Mouse (Mus musculus) urinary bladder, adult 2 months (tissue): ENCODE measurements around the gene Endog. TPM values are rescaled to one million over a fixed set of nuclear protein-coding genes. Genes with fewer than 3 reads are reported as not detected.

ENCODE experiments used
- DNase-seq: peaks from one replicate; pipeline ENCODE4 v3.0.0; 2022; ENCODE audit warnings: low spot score
- polyA plus RNA-seq: library from polyadenylated mRNA; depleted of rRNA; stranded (reverse); fragments of >200 nt; gene quantifications from 2 replicates; pipeline ENCODE4 v1.2.3, GENCODE M21; 2012; rRNA removed

Endog gene
- polyA plus RNA-seq, 1 experiment = 26.0 TPM

DNA sequence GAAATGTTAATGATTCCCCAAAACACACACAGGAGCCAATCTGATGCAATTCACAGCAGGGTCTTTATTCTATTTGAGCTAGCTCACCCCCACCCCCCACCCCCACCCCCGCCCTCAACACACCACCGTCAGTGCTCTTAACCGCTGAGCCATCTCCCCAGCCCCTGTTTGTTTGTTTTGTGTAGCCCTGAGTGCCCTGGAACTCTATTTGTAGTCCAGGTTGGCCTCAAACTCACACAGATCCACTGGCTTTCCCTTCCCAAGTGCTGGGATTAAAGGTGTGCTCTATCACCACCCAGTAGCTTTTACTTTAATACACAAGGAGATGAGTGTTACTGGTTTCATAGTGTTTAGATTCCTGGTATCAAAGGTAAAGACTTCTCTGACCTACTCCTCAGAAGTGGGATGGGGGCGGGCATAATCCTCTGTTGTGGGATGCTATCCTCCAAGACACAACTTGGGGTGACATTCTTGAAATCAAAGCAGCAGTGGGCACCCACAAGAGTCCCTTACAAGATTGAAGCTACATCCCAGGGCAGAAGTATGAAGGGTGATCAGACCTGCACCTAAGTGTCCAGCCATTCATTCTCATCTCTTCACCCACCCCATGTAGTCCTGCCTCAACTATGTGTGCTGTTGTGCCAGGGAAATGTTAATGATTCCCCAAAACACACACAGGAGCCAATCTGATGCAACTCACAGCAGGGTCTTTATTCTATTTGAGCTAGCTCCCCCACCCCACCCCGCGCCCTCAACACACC lies 40.3 kb downstream of the Endog start:
- no peak for DNase-seq

DNA sequence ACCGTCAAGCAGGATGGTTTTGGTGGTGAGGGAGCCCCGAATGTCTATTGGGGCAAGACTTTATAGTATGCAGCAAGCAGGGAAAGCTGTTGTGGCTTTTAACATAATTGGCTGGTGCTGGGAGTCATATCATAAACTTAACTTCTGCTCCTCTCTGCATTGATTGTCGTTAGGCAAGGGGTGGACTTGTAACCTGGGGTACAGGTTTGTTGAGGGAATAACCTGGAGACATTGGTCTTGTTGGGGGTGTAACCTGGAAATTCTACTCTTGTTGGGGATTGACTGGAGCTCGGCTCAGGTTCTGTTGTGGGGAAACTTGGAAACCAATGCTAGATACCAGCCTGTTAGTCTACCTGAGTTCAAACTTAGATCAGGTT lies 40.9 kb downstream of the Endog start:
- no peak for DNase-seq

DNA sequence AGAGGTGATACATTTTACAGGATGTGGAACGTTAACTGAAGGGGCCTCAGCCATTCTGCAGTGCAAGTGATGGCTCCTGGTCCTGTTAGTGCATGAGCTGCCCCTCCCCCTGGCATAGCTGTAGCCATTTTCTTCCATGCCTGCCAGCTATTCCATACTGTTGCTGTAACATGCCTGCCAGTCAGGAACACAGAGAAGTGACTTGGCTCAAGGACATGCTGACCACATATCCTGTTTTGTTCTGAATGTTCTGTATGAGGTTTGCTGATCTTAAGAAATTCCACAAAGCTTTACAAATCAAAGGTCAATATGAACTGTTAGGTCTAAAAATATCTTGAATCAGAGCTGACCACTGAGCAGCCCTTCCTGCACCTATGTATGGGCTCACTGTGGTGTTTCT lies 41.7 kb downstream of the Endog start:
- no peak for DNase-seq

DNA sequence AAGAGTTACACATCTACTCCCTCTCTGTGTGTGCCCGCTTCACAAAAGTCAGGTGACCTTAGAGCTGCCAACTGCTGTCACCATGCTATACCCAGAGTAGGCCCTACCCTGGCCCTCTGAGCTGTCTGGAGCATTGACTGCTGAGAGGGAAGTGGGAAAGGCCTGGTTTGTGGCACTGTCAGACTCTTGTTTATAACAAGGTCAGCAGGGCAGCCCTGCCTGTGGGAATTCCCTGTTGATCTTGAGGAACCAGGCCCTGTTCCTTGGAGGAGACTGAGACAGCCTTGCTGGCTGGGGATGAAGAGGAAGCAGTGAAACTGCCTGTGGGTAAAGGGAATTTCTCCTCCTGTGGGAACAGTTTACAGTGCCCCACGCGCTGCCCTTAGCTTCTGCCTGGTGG lies 43.5 kb downstream of the Endog start:
- no peak for DNase-seq

DNA sequence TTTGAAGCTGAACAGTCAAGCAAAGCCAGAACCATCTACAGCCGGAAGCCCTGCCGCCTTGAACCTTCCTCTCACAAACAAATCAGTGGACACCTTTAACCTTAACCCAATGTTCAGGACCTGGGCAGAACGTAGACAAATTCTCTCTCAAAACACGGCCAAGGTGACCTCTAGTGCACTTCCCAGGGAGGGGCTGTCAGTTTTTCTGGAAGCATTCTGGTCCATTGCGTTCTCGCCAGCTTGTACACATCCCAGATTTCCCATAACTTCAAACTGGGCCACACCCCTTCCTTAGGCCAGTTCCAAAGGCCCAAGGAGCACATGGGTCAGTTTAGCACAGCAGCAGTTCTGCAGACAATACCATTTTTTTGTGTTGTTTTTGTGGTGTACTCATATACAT lies 44.2 kb downstream of the Endog start:
- DNase-seq = no peak

DNA sequence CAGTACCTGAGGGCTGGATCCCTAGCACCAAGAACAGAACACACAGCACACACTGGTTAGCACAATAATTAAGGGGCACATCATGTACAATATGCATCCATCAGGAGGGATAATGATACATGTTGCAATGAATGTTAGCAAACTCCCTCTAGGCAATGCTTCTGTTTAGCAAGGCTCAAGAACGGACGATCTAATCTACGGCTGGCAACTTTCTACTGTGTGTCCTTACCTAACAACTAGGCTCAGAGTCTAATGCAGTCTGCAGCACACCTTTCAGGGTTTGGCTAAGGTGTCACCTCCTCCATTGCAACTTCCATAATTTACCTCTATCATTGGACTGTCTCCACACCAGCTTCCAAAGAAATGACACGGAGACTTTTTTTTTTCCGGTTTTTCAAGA lies 45.0 kb downstream of the Endog start:
- DNase-seq = no peak

Other genes with a start within 250 kb of the Endog start
- 34.0 and 38.4 TPM in 2 replicates for gene Gle1, start 236.1 kb upstream of the Endog start, polyA plus RNA-seq
- gene Sptan1, start 205.9 kb upstream of the Endog start, polyA plus RNA-seq = 206 and 215 TPM in 2 replicates
- 17.6 and 18.0 TPM in 2 replicates for gene Wdr34, start 122.6 kb upstream of the Endog start, polyA plus RNA-seq
- 114 and 146 TPM in 2 replicates for gene Set, start 114.1 kb upstream of the Endog start, polyA plus RNA-seq
- gene Pkn3, start 93.8 kb upstream of the Endog start, polyA plus RNA-seq = 18.6 and 22.3 TPM in 2 replicates
- 31.5 and 40.7 TPM in 2 replicates for gene Zdhhc12, start 77.8 kb upstream of the Endog start, polyA plus RNA-seq
- gene Zer1, start 46.9 kb upstream of the Endog start, polyA plus RNA-seq = 46.2 and 46.5 TPM in 2 replicates
- 29.2 and 29.5 TPM in 2 replicates for gene Tbc1d13, start 37.7 kb upstream of the Endog start, polyA plus RNA-seq
- 25.0 and 26.9 TPM in 2 replicates for gene Spout1, start 7.0 kb downstream of the Endog start, polyA plus RNA-seq
- 75.5 and 103 TPM in 2 replicates for gene Kyat1, start 34.4 kb downstream of the Endog start, polyA plus RNA-seq
- gene Lrrc8a, start 66.2 kb downstream of the Endog start, polyA plus RNA-seq = 24.3 and 30.2 TPM in 2 replicates
- gene Gm28035, start 69.1 kb downstream of the Endog start, polyA plus RNA-seq = 4.1 and 5.4 TPM in 2 replicates
- gene Phyhd1, start 94.7 kb downstream of the Endog start, polyA plus RNA-seq = 36.2 and 55.9 TPM in 2 replicates
- not detected in 2 replicates for gene Gm28038, start 109.5 kb downstream of the Endog start, polyA plus RNA-seq
- gene Dolk, start 114.8 kb downstream of the Endog start, polyA plus RNA-seq = 14.4 and 15.7 TPM in 2 replicates
- gene Nup188, start 114.9 kb downstream of the Endog start, polyA plus RNA-seq = 17.2 and 18.1 TPM in 2 replicates
- gene Sh3glb2, start 187.8 kb downstream of the Endog start, polyA plus RNA-seq = 191 and 259 TPM in 2 replicates
- gene Miga2, start 192.7 kb downstream of the Endog start, polyA plus RNA-seq = 32.6 and 34.4 TPM in 2 replicates
- 18.9 and 27.3 TPM in 2 replicates for gene Dolpp1, start 220.8 kb downstream of the Endog start, polyA plus RNA-seq
- 27.3 and 38.1 TPM in 2 replicates for gene Crat, start 244.3 kb downstream of the Endog start, polyA plus RNA-seq
- 90.0 and 93.9 TPM in 2 replicates for gene Ptpa, start 244.5 kb downstream of the Endog start, polyA plus RNA-seq